Mouse (Mus musculus) urinary bladder, postnatal 14 days (tissue): ENCODE results near the gene Sorl1.

ENCODE experiments used
- DNase-seq: peaks from one replicate; pipeline ENCODE4 v3.0.0; 2021; ENCODE audit warnings: low spot score

Gene Sorl1

GRCm38 (mm10) chr9:42053591-42054190, 70.4 kb downstream of the Sorl1 start:
- DNase-seq = no peak

DNA sequence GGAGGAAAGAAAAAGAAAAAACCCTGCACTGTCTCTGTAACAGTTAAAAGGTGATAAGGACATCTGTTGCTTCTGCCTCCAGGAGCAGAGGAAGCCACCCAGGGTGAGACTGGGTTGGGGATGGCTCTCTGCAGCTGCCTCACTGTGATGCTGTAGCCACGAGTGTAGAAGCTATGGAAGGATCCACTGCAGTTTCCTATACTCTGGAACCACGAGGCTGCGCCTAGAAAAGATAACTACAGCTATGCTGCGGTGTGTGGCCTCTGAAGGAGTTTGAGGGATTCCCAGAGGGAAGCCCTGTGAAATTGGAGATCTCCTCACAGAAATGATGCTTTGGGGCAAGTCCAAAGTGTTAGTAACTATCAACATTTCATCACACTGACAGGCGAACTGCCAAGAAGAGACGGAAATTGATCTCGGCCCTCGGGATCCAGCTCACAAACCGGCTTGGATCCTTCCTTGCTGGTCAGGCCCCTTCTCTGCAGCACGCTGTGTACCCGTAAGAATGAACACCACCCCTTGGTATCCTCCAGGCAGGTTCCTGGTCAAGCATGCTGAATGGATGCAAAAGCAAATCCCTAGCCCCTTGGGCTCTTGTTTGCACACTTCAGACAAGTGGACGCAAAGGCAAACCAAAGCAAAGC, 71.3 kb downstream of the Sorl1 start:
- peak; percentile 56 for DNase-seq

- DNase-seq = no peak
These were observed 75.6 kb downstream of the Sorl1 start for GRCm38 (mm10) chr9:42048542-42048941.

DNA sequence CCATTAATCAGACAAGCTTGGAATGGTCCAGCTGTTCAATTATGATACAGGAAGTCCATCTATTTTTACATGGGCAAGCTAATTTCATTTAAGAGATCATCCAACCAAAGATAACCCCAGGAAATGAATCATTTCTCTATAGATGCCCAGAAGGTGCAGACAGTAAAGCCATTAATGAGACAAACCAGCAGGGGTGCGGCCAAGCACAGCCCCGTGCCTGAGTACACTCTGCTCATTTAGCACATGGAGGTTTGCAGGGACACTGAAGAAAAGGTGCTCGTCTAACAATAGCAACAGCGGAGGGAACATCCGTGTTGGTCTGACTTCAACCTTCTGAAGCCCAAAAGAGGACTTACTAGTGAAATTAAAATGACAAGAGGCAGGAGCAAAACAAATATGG, 76.3 kb downstream of the Sorl1 start:
- DNase-seq = no peak

GRCm38 (mm10) chr9:42046248-42046647, 77.8 kb downstream of the Sorl1 start:
- DNase-seq = no peak

- no peak for DNase-seq
These were observed 79.4 kb downstream of the Sorl1 start for GRCm38 (mm10) chr9:42044651-42045050.

DNA sequence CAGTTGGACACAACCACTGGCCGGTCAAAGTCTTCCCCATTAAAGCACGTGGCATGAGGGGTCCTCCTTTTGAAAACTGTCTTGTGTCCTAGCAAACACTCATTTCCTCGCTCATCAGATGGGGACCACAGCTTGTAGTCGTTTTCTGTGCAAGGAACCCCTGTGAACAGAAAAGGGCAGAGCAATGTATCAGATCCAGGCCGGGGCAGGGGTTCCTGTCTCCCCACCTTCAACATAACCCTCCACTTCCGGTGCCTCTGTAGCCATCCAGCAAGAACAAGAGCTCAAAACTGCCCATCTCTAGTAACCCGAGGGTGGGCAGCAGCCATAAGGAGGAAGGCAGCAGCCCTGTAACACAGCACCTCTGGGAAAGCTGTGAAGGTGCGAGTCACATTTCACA, 80.2 kb downstream of the Sorl1 start:
- no peak for DNase-seq

- DNase-seq = no peak
These were observed 84.8 kb downstream of the Sorl1 start for GRCm38 (mm10) chr9:42039000-42039992.

DNA sequence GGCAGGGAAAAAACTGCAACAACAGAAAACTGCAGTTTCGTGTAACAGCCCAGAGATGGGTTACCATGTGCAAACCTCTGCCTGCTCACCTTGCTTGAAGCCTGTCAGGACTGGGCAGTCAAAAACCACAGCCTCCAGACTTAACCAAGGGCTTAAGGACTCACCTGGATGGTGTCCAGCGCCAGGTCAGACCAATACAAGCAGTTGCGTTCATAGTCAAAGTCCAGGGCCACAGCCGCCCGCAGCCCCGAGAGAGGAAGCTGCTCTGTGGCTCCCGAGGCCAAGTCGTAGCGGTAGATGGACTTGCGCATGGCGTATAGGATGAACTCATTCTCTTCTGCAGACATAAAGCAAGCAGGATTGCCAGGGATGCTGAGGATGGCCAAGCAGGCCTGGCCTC, 87.2 kb downstream of the Sorl1 start:
- no peak for DNase-seq

DNA sequence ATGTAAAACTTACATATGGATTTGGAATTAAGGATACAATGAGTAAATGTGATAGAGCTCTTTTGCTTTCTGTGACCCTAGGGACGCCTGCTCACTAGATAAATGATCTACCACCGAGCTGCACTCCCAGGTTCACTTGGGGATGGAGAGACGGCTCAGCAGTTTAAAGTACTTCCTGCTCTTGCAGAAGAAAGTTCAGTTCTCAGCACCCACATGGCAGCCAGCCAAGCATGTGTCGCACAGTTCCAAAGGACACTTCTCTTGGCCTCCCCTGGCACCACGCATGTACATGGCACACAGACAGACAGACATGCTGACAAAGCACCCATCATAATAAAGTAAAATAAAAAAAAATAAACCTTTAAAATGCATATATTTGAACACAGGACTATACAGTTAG, 88.1 kb downstream of the Sorl1 start:
- DNase-seq = peak; percentile 35

DNA sequence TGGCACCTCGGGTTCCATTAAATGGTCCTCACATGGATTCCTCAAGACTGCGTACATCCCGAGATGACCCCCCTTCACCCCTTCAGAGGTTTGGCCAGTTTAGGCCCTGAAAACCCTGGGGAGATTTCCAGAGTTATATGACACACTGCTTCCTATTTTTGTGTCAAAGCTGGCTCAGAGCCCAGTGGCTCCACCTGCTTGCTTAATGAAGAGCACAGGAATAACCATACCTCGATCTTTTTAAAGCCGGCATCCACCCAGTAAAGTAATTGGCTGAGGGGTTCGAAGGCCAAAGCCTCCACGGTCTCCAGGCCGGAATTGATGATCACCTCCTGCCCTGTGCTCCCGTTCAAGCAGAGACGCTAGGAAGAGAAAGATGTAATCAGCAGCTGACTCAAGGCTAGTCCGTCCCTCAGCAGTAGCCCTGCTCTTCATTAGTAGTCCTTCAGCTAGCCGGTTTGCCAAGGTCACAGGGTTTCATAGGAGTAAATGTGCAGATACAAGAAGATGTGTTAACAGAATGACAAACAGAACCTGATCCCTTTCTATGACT, 88.8 kb downstream of the Sorl1 start:
- no peak for DNase-seq

GRCm38 (mm10) chr9:42034116-42034520, 90.0 kb downstream of the Sorl1 start:
- DNase-seq = no peak

GRCm38 (mm10) chr9:42033291-42034115, 90.6 kb downstream of the Sorl1 start:
- no peak for DNase-seq

GRCm38 (mm10) chr9:42032419-42032818, 91.7 kb downstream of the Sorl1 start:
- no peak for DNase-seq

DNA sequence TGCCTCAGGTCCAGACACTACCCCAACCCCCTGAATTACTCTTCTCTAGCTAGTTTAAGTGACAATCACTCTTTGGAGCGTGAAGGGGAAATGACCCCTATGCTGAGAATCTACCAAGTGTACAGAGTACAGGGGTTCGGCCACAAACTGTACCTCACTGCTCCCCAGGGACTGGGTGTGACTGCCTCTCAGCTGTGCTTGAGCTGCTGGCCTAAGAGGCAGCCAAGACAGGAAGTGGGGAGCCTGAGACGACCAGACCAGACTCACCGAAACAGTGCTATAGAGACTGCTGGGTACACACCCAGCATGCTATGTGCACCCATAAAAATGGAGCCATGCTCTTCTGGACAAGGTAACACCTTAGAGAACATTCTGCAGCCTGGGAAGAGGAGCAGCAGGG, 95.3 kb downstream of the Sorl1 start:
- DNase-seq = no peak

- no peak for DNase-seq
These were observed 99.8 kb downstream of the Sorl1 start for GRCm38 (mm10) chr9:42024257-42024656.

- DNase-seq = no peak
These were observed 100.7 kb downstream of the Sorl1 start for GRCm38 (mm10) chr9:42023383-42023782.

- no peak for DNase-seq
These were observed 101.8 kb downstream of the Sorl1 start for GRCm38 (mm10) chr9:42022318-42022717.

DNA sequence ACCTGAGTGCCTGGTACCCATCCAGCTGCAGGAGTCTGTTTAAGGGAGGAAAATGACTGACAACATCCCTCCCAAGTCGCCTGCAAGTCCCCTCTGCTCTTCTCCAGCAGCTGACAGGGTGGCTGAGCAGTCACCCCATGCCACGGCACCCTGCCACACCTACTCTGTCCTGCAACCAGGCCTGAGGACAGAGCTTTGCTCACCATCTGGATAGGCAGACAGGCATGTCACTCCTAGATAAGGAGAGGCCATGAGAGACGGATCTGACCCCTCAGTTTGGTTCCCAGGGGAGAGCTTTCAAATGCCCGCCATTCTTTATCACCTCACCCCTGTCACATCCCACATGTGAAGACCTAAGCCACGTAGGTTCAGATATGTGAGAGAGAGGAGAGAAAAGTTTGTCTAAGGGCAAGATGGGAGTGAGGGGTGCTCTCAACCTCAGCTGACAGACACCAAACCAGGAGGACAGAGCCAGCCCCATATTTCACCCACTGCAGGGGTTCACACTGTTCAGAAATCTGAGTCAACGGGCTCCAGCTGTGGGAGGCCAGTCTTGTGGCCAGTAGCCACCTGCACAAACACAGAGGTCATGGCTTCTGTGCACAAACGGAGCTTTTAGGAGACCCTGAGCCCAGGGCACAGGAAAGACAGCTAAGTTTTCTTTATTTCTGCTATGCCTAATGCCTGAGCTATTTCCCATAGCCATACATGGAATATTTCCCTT, 104.6 kb downstream of the Sorl1 start:
- DNase-seq = no peak

- DNase-seq = peak; percentile 48
These were observed 115.6 kb downstream of the Sorl1 start for GRCm38 (mm10) chr9:42008501-42008900.

DNA sequence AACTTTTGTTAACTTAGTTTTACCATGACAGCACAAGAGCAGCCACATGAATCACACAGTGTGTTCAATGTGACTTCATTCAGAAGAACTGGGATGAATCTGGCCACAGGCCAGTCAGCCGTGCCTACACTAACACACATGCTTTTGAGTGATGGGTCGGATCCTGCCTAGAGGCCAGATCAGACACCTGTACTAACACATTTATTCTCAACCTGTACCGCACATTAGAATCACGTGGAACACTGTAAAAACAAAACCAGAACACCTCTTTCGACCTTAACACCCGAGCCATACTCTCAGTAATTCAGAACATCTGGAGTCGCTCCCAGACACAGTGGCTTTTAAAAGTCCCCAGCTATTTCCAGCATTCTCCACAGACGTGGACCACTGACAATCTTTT, 119.0 kb downstream of the Sorl1 start:
- DNase-seq = no peak
